Mouse (Mus musculus) adrenal gland (tissue): ENCODE data around the gene Tspan2.

Source experiments
- intact Hi-C: fragments of 180-260 bp; cut with DNase I; formaldehyde crosslinking; loops from one replicate; pipeline ENCODE4 v1.15.1; 2025

The Tspan2 gene

DNA sequence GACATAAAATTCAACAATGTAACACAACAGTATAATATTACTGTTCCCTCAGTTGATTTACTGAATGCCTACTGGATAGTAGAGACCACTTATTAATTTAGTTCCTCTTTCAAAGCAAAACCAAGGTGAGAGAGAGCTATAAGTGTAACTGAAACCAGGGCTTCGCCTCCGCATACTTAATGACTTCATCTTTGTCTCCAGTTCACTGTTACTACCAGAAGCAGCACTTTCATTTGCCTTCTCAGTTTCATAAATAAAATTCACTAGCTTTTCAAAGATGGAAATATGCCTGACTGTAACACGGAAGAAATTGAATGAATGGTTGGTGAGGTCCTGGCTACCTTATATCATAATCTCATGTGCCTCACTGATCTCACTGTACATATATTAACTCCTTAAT is 1.3 kb upstream of the Tspan2 start:
- intact Hi-C loops, result no loop called here

DNA sequence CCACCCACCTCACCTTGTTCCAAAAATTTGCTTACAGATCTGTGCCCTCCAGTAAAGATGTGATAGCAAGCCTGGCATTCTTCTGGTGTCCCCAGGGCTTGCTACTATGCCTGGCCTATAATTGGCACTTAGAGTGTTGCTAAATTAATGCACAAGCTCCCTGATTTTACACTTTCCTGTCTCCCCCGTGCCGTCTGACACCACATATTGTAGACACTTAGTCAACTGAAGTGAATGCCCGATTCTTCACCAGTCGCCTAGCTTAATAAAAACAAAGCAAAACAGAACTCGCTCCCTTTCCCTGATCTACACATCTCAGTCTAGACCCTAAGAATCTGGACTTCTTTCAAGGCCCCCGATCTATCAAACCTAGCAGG is 405 bp upstream of the Tspan2 start:
- intact Hi-C loops, result no loop called here

DNA sequence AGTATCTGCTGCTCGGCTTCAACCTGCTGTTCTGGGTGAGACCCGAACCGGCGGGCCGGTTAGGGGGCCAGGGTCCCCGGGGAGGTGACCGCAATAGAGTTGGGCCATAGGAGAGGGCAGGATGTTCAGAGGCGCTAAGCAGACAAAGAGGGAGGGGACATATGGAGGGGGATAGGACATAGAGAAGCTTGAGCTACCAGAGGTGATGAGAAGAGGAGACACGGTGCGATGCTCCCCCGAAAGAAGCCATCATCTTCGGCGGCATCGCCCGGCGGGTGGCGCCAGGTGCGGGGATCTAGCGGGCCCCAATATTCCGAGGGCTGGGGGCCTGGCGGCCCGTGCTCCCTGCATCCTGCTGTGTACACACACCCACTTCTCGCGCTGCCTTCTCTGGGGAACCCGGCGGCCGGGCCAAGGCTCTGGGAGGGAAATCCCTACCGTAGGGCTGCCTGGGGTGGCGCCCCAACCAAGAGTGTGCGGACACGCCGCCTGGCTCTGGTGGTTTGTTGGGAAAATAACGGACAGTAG is 766 bp downstream of the Tspan2 start:
- intact Hi-C loops, result no loop called here

DNA sequence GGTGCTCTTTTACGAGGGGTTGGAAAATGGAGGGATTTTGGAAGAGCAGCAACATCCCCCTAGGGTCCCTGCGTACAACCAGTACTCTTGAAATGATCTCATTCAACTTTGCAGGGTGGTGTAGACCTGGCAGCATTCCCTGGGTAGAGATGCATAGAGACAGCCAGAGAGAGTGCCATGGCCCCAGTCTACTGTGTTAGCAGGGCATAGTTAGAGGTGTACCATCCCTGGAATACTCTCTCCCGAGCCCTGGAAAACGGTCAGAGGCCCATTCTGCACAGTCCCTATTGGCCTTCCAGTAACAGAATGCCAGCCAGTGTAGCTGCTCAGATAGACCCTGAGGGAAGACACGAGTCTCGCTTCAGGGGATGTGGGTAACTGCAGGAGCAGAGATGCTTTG is 1.3 kb downstream of the Tspan2 start:
- intact Hi-C loops, result no loop called here

DNA sequence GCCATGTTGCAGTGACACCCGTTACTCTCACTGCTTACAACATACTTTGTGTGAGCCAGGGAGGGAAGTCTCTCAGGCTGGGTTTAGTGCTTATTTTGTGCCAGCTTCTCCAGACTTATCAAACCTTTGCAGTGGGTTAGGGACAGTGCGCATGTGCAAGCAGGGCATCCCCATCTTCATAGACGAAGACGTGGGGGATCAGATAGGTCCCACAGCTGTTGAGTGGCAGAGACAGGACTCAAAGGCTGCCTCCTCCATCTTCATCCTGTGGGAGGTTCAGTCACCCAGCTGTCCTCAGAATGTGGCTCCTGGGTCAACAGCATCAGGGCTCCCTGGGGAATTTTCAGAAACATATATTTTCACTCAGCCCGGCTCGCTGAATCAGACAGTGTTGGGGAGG is 2.1 kb downstream of the Tspan2 start:
- intact Hi-C loops, result no loop called here

DNA sequence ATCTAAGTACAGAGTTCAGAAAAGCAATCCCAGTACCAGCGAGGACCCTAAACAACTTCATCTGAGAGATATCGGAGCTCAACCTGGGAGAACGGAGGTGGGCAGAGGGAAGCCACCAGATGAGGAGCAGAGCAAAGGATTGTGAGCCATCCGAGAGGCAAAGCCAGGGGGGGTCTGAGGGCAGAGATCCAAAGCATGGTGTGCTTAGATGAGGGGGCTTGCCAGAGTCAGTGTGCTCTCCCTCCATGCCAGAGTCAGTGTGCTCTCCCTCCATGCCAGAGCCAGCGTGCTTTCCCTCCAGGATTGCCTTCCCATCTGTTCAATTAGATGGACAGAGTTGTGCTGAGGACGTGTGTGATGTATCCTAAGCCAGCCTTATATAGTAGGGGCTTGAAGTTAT is 2.8 kb downstream of the Tspan2 start:
- intact Hi-C loops, result no loop called here

DNA sequence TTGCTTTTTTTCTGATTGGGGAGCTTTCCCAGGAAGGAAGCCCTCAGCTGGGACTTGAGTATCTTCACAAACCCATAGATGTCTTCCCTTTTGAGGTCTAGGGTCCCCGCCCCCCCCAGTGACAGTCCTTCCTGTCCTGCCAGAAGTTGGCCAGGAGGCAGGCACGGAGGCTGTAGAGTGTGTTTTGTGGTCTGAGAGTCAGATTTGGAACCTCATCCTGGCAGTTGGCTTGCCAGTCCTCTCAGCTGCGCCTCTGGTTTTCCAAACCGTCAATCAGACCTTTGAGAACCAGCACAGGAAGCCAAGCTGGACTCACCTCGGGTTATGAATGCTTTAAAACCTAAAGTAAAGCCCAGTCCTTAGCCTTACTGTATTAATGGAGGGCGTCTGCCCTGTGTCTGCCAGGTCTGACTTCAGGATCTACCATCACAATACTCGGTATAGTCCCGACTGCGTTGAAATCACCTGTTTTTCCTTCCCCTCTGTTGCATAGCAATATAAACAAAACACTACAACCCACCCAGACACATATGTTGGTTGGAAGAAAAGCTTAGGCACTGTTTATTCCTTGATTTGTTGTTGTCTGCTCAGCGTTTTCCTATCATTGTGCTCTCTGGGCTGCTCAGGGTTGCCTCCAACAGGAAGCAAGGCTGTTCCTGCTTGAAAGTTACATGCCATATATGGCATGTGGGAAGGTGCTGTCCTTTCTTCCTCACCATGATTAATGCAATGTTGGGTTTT is 4.0 kb downstream of the Tspan2 start:
- intact Hi-C loops, result no loop called here

DNA sequence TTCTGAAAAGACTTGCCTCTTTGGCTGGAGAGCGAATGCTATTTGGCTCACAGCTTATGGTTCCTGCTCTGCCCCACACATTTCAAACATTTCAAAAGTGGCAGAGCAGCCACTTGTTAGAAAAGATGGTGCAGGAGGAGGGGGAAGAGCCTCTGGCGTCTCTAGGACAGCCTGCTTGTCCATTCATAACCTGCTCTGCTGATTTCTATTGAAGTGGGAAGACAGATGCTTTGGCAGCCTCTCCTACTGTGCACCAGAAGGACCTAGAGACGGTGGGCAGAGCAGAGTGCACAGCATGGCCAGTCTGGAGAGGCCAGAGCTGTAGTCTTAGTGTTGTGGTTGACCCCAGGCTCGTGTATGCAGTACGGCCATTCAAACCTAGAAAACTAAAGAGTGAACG is 4.6 kb downstream of the Tspan2 start:
- intact Hi-C loops, result no loop called here

DNA sequence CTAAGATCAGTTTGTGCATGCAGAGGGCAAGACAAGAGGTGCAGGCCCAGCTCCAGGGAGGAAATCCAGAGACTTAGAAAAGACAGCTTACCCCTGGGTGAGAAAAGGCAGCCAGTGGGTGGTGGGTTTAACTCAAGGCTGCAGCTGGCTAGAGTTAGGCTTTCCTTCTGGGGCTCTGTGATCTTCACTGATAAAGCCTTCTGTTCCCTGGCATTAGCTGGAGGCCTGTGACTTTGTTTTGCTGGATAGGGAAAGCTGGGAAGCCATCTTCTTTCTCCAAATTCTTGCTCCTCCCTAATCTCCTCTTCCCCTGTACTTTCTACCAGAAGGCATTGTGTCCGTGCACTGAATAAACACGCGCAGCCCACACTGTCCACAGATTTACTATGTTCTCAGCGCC is 8.4 kb downstream of the Tspan2 start:
- intact Hi-C loops, result no loop called here

DNA sequence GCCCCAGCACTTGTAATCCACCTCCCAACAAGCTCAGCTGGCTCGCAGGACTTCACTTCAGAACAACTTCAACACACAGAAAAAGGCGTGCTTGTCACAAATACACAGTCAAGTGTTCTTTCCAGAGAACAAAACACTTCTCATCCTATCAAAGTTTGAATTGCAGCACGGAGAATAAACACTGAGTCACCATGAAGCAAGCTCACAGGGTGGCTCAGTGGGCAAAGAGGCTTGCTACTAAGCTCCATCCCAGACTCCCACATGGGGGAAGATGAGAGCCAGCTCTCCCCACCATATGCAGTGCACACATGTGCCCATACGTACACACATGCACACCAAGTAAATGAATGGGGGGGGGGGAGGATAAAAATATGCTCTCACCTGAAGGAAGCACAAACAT is 8.9 kb downstream of the Tspan2 start:
- intact Hi-C loops, result no loop called here

DNA sequence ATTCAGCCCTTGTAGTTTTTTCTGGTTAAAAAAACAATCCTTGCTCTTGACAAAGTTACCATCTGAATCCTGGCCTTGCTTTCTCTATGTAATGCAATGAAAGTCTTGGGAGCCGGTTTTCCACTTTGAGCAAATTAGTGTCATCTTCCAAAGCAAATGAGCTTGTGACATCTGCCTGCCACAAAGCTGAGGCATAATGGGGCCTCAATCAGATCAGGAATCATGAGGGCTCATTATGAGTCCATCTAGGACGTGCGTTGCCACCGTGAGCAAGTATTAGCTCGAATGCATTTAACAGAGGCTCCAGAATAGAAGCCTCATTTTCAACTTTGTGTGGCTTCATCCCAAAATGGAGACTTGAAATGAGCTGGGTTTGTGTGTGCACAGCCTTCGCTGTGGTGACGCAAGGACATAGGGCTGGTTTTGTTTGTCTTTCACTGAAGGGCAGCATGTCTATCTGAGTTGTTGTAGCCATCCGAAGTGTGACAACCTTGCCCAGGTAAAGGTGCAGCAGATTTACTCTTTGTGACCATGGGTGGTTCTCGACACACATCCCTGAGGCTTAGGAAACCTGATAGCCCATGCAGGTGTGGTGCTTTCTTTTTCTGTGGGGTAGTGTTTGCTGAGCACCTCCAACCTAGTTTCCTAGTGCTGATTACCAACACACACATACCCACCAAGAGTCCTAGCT is 9.6 kb downstream of the Tspan2 start:
- intact Hi-C loops, result no loop called here

DNA sequence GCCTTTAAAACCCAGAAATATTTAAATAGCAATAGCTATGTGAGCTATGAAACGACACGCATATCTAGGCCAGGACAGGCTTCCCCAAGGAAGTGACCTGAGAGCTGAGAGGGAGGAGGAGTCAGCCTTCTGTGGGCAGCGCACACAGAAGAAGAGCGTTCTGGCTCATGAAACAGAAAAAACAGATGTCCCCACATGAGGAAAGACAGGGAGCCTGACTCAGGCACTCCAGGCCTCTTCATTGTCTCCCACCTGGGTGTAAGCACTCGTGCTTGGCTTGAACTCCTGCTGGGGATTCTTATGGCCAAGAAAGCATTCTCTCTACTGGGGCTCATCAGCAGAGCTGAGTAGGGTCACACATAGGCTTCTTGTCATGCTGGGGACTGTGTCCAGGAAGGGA is 10.3 kb downstream of the Tspan2 start:
- intact Hi-C loops, result no loop called here

DNA sequence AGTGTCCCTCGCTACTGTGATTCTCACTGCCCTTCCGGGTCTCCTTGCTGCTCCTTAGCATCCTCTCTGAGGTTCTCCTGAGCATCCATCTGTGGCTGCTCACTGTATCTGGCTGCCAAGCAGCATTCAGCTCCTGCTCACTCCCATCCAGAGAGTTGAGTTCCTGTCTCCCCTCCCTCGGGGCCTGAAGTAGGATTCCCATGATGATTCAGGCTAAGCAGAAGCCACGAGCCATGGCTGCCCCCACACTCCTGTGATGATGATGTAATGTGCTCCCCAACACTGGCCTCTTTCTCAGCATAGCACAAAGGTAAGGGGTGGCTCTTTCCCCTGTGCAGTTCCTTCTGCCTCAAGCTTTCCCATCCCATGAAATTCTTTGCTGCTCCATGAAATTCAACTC is 11.8 kb downstream of the Tspan2 start:
- intact Hi-C loops, result no loop called here

DNA sequence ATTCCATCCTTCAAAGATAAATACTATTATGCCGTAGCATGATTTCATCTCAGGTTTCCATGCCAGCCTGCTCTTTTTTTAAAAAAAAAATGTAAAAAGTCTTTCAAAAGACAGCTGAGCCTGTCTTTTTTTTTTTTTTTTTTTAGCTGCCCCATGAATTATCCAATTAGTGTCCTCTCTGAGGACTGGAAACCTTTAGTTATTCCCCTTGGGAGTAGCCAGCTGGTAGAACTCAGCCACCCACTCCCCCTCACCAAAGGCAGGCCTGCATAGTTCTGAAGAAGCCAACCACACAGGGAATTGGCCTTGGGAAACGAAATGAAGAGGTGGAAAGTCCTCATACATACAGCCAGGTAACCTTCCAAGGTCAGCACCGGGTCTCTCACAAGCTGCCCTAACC is 13.7 kb downstream of the Tspan2 start:
- intact Hi-C loops, result no loop called here

DNA sequence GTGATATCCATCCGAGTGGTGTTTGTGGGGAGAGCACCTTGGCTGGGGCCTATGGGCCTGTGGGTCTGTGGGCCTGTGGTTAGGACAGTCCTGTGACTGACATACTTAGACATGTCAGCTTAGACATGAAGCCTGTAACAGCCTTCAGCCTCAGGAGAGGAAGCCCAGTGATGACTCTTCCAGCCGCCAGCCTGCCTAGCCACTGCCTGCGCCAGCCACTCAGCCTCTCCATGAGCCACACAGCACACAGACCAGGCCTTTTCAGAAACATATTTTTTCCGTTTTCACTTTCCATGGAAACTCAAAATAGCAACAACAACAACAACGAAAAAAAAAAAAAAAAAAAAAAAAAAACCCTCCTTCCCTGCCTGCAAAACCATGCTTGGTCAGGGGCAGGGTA is 14.4 kb downstream of the Tspan2 start:
- intact Hi-C loops, result no loop called here

DNA sequence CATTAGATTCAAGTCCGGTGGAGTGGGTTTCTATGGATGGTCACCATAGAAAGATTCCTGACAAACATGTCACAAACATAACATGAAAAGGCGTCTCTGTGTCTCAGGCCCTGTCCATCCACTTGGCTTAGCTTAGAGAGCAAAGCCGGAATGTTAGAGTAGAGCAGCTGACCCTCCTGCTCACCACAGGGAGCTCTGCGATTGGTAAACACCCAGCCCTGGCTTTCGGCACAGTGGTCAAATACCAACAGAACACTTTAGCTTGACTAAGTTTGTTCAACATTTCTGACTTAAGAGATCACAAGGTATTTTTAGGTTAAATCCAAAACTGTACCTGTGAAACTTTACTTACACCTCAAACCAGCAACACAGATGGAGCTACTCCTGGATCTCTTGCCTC is 16.8 kb downstream of the Tspan2 start:
- intact Hi-C loops, result no loop called here

DNA sequence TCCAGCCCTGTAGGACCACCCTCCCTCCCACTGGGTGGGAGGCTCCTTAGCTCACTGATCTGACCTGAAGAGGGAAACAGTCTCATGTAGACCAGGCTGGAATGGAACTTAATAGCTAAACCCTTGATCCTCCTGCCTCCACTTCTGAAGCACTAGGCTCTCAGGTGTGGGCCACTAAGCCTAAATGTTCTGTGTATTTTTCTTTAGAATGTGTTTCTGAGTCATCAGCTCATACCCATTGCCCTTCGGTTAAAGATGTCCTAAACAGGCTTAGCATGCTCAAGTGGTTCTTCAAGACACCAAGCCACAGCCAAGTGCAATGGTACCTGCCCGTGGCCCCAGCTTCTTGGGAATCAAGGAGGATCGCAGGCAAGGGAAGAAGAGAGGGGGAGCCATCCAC is 17.2 kb downstream of the Tspan2 start:
- intact Hi-C loops, result no loop called here

DNA sequence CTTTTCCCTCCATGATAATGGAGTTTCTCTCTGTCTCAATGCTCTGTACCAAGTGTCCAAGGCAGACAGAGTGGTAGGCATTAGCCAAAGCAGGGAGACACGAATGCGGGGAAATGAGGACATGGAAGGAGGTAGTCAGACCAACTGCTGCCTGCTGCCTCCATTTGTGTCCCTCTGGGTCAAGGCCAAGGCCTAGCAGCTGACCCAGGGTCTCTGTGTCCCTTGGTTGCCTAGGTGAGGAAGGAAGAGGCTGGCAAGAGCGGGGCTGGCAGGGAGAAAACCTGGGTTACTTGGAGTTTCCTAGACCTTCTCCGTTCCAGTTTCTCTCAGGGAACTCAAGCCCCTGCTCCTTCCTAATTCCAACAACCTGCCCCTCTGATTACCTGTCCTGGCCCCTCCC is 17.7 kb downstream of the Tspan2 start:
- intact Hi-C loops, result no loop called here

DNA sequence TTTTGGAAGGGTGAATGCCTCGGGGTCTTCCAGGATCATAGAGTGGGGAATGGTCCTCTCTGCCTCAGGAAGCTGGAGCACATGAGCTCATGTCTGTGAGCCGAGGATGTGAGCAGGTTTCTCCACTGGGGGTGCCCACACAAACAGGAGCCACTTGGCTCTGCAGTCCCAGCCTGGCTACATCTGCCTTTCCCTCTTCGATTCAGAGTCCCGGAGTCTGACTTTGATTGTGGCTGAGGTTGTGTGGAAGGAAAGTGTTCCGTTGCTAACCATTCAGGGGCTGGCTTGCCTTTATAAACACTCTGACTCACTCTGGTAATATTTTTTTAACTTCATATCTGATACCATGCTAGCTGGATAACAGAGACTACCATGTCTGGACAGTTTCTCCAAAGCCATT is 18.1 kb downstream of the Tspan2 start:
- intact Hi-C loops, result no loop called here

DNA sequence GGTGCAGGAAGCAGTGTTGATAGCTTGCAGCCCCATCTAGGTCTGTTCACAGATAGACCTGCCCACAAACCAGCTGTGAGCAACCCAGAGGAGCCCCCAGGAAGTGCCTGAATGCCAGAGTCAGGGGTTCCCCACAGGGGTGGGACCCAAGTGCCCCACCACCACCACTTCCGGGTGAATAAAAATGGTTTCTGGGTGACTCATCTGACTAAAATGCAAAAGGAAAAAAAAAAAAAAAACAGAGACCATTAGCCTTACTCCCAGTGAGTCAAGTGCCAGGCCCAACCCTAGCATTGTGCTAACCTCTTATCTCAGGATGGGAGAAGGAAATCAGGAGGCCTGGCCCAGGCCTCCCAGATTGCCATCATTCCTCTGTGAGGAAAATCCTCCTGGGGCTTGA is 21.5 kb downstream of the Tspan2 start:
- intact Hi-C loops, result no loop called here

DNA sequence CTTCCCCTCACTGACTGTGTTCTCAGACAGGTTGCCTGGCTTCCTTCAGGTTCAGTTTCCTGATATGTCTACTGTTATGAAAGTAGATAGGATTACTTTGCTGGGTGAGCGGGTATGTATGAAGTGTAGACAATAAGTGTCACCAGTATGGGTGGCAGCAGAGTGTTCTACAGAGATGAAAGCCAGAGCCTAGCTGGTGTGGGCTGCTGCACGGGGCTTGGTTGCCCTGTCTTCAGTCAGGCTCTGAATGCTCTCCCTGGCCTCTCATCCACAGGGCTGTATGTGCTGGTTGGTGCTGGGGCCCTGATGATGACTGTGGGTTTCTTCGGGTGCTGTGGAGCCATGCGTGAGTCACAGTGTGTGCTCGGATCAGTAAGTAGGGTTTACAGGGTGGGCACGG is 22.7 kb downstream of the Tspan2 start:
- intact Hi-C loops, result no loop called here

DNA sequence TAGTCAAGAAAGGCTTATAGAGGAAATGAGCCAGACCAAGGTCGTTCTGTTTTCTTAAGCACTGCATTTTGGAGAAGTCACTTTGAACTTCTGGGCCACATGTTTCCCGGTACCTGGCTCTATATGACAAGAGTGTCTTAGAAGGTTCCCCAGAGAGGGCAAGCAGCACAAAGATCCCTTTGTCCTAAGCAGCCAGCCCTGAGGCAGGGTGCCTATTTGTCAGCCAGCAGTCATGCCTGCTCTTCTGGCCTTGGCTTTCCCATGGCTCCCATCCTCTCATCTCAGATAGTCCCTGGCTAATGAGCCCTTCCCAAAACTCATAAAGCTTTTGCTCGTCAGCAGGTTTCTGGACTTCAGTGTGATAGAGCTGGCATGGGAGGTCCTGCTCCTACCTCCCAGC is 25.9 kb downstream of the Tspan2 start:
- intact Hi-C loops, result no loop called here

DNA sequence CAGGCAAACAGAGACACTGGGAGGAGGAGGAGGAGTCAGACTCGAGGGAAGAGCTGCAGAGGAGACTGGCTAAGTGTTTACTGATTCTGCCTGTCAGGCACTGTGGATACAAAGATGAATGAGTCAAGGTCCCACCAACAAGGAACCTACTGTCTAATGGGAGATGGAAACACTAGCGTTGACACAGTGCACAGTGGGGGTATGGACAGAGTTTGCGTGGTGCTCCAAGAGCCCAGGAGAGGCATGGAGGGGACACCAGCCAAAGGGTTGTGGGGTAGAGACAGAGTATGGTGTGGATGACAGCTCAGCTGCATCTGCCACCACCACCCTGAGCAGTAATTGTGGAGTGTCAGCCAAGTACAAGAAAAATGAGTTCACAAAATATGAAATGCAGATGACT is 28.1 kb downstream of the Tspan2 start:
- intact Hi-C loops, result no loop called here
